Mouse (Mus musculus) layer of hippocampus, postnatal 10 days (tissue): ENCODE data around the gene Tcp11. TPM values are rescaled to one million over a fixed set of nuclear protein-coding genes. Genes with fewer than 3 reads are reported as not detected.

Experiments used
- DNase-seq, 2 experiments: peaks; one replicate each; pipeline ENCODE4 v3.0.0; 2021; ENCODE audit warnings: low spot score in 2 of 2
- total RNA-seq, 2 experiments: library from RNA; stranded (reverse); gene quantifications; 2 replicates each; pipeline ENCODE4 v1.2.3; 2021

Tcp11 gene
- total RNA-seq, 2 experiments from 2014 or later = 0.76 to 1.7 TPM

- peak; percentile 94 for DNase-seq
Measured at GRCm38 (mm10) chr17:28084964-28085363, 4.5 kb upstream of the Tcp11 start.

- DNase-seq = no peak
Measured at GRCm38 (mm10) chr17:28084395-28084905, 4.0 kb upstream of the Tcp11 start.

- no peak for DNase-seq
Measured at GRCm38 (mm10) chr17:28082863-28083262, 2.4 kb upstream of the Tcp11 start.

GRCm38 (mm10) chr17:28081856-28082255 lies 1.4 kb upstream of the Tcp11 start:
- DNase-seq = no peak

GRCm38 (mm10) chr17:28081385-28081784 lies 946 bp upstream of the Tcp11 start:
- peak; percentile 62 to 68 for DNase-seq

GRCm38 (mm10) chr17:28080817-28081165 lies 352 bp upstream of the Tcp11 start:
- DNase-seq = no peak

GRCm38 (mm10) chr17:28079618-28080017 lies 821 bp downstream of the Tcp11 start:
- peak; percentile 85 to 92 for DNase-seq

GRCm38 (mm10) chr17:28078028-28078427 lies 2.4 kb downstream of the Tcp11 start:
- no peak for DNase-seq

- DNase-seq = no peak
Measured at GRCm38 (mm10) chr17:28074486-28074885, 6.0 kb downstream of the Tcp11 start.

- DNase-seq = no peak
Measured at GRCm38 (mm10) chr17:28072730-28073129, 7.7 kb downstream of the Tcp11 start.

GRCm38 (mm10) chr17:28070256-28070655 lies 10.2 kb downstream of the Tcp11 start:
- DNase-seq = peak; percentile 56 to 60

- DNase-seq = no peak
Measured at GRCm38 (mm10) chr17:28069446-28069845, 11.0 kb downstream of the Tcp11 start.

- DNase-seq = no peak
Measured at GRCm38 (mm10) chr17:28067303-28067702, 13.1 kb downstream of the Tcp11 start.

- DNase-seq = no peak
Measured at GRCm38 (mm10) chr17:28063163-28063562, 17.3 kb downstream of the Tcp11 start.

GRCm38 (mm10) chr17:28062710-28063109 lies 17.7 kb downstream of the Tcp11 start:
- DNase-seq = no peak

GRCm38 (mm10) chr17:28061472-28061871 lies 19.0 kb downstream of the Tcp11 start:
- DNase-seq = peak; percentile 48 to 55

GRCm38 (mm10) chr17:28060681-28061080 lies 19.8 kb downstream of the Tcp11 start:
- DNase-seq = no peak

GRCm38 (mm10) chr17:28058346-28058745 lies 22.1 kb downstream of the Tcp11 start:
- DNase-seq = no peak

- no peak for DNase-seq
Measured at GRCm38 (mm10) chr17:28052293-28052863, 28.1 kb downstream of the Tcp11 start.

GRCm38 (mm10) chr17:28050210-28050609 lies 30.2 kb downstream of the Tcp11 start:
- no peak for DNase-seq

- peak in 1 of 2 experiments; percentile 51 for DNase-seq
Measured at GRCm38 (mm10) chr17:28048425-28048824, 32.0 kb downstream of the Tcp11 start.

GRCm38 (mm10) chr17:28047520-28047919 lies 32.9 kb downstream of the Tcp11 start:
- no peak for DNase-seq

GRCm38 (mm10) chr17:28047017-28047416 lies 33.4 kb downstream of the Tcp11 start:
- DNase-seq = no peak
